Mouse (Mus musculus) limb, embryonic 12.5 days (tissue): Measurements from ENCODE around the gene Mrpl41. TPM values are rescaled to one million over a fixed set of nuclear protein-coding genes. Genes with fewer than 3 reads are reported as not detected.

Source experiments
- ATAC-seq: fragments of 200-750 bp; cut with Nextera tagmentation; 2 replicates; pipeline ENCODE4 v1.8.0; 2017; ENCODE audit warnings: low read depth, moderate TSS enrichment; ENCODE audit not compliant: insufficient number of reproducible peaks, insufficient read depth, low FRiP score, low TSS enrichment
- H3K27ac ChIP-seq: fragments of 300-500 bp; sonication (generic); 2 replicates; pipeline ENCODE4 v1.5.1; 2016; ENCODE audit warnings: mild to moderate bottlenecking, moderate library complexity
- H3K27me3 ChIP-seq: fragments of 300-500 bp; sonication (generic); 2 replicates; pipeline ENCODE4 v1.6.1; 2016; ENCODE audit warnings: mild to moderate bottlenecking, moderate library complexity
- H3K36me3 ChIP-seq: fragments of 300-500 bp; sonication (generic); 2 replicates; pipeline ENCODE4 v1.6.1; 2016; ENCODE audit warnings: mild to moderate bottlenecking, moderate library complexity
- H3K4me1 ChIP-seq: fragments of 300-500 bp; sonication (generic); replicated peaks from 2 replicates; pipeline ENCODE4 v1.6.1; 2016
- H3K4me2 ChIP-seq: fragments of 300-500 bp; sonication (generic); 2 replicates; pipeline ENCODE4 v1.6.1; 2016; ENCODE audit warnings: mild to moderate bottlenecking, moderate library complexity
- H3K4me3 ChIP-seq: fragments of 300-500 bp; sonication (generic); replicated peaks from 2 replicates; pipeline ENCODE4 v1.5.1; 2016; ENCODE audit warnings: mild to moderate bottlenecking
- H3K9ac ChIP-seq: fragments of 300-500 bp; sonication (generic); replicated peaks from 2 replicates; pipeline ENCODE4 v1.6.1; 2016; ENCODE audit warnings: mild to moderate bottlenecking, moderate library complexity
- H3K9me3 ChIP-seq: fragments of 300-500 bp; sonication (generic); 2 replicates; pipeline ENCODE4 v1.6.1; 2016; ENCODE audit warnings: mild to moderate bottlenecking, moderate library complexity
- WGBS: fragments of 180-500 bp; shearing (Covaris S2); methylation state at CpG from one replicate; pipeline ENCODE4 v1.1.7; 2016; 5-methylcytosine and 5-hydroxymethylcytosine counted together
- microRNA-seq: library from miRNA; unstranded; fragments of <30 nt; microRNA quantifications from one replicate; pipeline ENCODE4, GENCODE M21; 2017
- polyA plus RNA-seq: library from polyadenylated mRNA; unstranded; fragments of >200 nt; fragmentation: Nextera tagmentation; extraction: Ambion mirVana; gene quantifications from 2 replicates; pipeline ENCODE4 v1.2.1, GENCODE M21; 2016

Gene Mrpl41
- polyA plus RNA-seq, 1 experiment from 2014 or later, result 132 TPM

GRCm38 (mm10) chr2:24935057-24935796 lies 39.7 kb downstream of the Mrpl41 start, which contains the start of gene Arrdc1:
TSS of gene Arrdc1 (minus strand) at chr2:24935252.
- H3K27ac ChIP-seq, result no peak within 1 kb of the TSS

GRCm38 (mm10) chr2:24934441-24934963 lies 40.4 kb downstream of the Mrpl41 start:
- peak overlapping the region; percentile 74 for H3K9ac ChIP-seq
- H3K9me3 ChIP-seq, result no peaks in the 10 kb centered on the region
- H3K4me1 ChIP-seq, result peaks cover 8% of the 10 kb centered on the region; the same call in 1 of the 2 replicates
- peak; percentile 38 for ATAC-seq
- no peak overlapping the region for H3K27ac ChIP-seq
- no peaks in the 10 kb centered on the region for H3K36me3 ChIP-seq
- H3K4me3 ChIP-seq, result peak overlapping the region; percentile 63
- WGBS, result 5% methylated on average over 19 of the region's 19 CpGs
- peaks cover 19% of the 10 kb centered on the region for H3K27me3 ChIP-seq
- H3K4me2 ChIP-seq, result peak overlapping the region; percentile 94

More at GRCm38 (mm10) chr2:24935057-24935796, 39.7 kb downstream of the Mrpl41 start, which contains the start of gene Arrdc1:
- Histone ChIP-seq H3K27me3 (peaks cover 19% of the 10 kb centered on the region), H3K4me2 (peak within 1 kb of the TSS; percentile 94), H3K9me3 (no peaks in the 10 kb centered on the region), H3K36me3 (no peaks in the 10 kb centered on the region), H3K9ac (peak within 1 kb of the TSS; percentile 74), H3K4me1 (peaks cover 8% of the 10 kb centered on the region; the same call in 1 of the 2 replicates), H3K4me3 (peak within 1 kb of the TSS; percentile 63)
- WGBS, result under 1% methylated on average over 49 of the region's 49 CpGs
- peak; percentile 90 for ATAC-seq

DNA sequence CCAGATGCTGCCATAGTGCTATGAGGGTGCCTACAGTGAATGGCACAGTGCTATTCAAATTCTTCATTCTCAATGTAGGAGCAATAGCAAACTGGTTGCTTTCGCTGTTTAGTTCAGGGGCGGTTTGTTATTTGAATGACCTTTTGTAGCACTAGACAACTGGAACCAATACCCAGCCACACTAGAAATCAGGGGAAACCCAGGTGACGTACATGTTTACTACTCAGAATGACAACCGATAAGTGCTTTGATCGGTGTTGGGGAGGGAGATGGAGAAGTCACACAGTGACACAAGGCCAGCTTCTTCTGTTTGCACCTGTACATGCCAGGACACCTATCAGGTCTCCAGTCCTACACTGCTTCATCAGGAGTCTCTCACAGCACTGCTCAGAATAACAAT lies 45.3 kb downstream of the Mrpl41 start:
- Histone ChIP-seq H3K27ac (no peak overlapping the region), H3K9me3 (no peaks in the 10 kb centered on the region), H3K4me3 (no peak overlapping the region), H3K9ac (no peak overlapping the region), H3K36me3 (no peaks in the 10 kb centered on the region), H3K27me3 (peaks cover 26% of the 10 kb centered on the region), H3K4me1 (peaks cover 8% of the 10 kb centered on the region; the same call in 1 of the 2 replicates), H3K4me2 (no peak overlapping the region)
- 94% methylated on average over 5 of the region's 5 CpGs for WGBS
- ATAC-seq, result no peak

GRCm38 (mm10) chr2:24929119-24929518 lies 45.8 kb downstream of the Mrpl41 start:
- WGBS, result 61% methylated on average over 2 of the region's 2 CpGs

GRCm38 (mm10) chr2:24927810-24928479 lies 47.0 kb downstream of the Mrpl41 start:
- no peaks in the 10 kb centered on the region for H3K9me3 ChIP-seq
- no peak overlapping the region for H3K27ac ChIP-seq
- H3K36me3 ChIP-seq, result no peaks in the 10 kb centered on the region
- no peak for ATAC-seq
- peaks cover 17% of the 10 kb centered on the region for H3K27me3 ChIP-seq
- no peak overlapping the region for H3K4me2 ChIP-seq
- 0 out of 2 replicates have a peak overlapping the region, but pooled peaks have one; percentile 18 for H3K9ac ChIP-seq
- 67% methylated on average over 4 of the region's 4 CpGs for WGBS
- no peaks in the 10 kb centered on the region for H3K4me1 ChIP-seq
- H3K4me3 ChIP-seq, result no peak overlapping the region

More at GRCm38 (mm10) chr2:24929119-24929518, 45.8 kb downstream of the Mrpl41 start:
- H3K4me3 ChIP-seq, result no peak overlapping the region
- peaks cover 21% of the 10 kb centered on the region for H3K27me3 ChIP-seq
- no peaks in the 10 kb centered on the region for H3K9me3 ChIP-seq
- H3K27ac ChIP-seq, result no peak overlapping the region
- no peaks in the 10 kb centered on the region for H3K36me3 ChIP-seq
- ATAC-seq, result no peak
- no peak overlapping the region for H3K4me2 ChIP-seq
- no peak overlapping the region for H3K9ac ChIP-seq
- H3K4me1 ChIP-seq, result peaks cover 3% of the 10 kb centered on the region; the same call in 1 of the 2 replicates

GRCm38 (mm10) chr2:24926965-24927358 lies 47.9 kb downstream of the Mrpl41 start:
- H3K27me3 ChIP-seq, result peaks cover 17% of the 10 kb centered on the region
- 76% methylated on average over 7 of the region's 7 CpGs for WGBS
- H3K27ac ChIP-seq, result no peak overlapping the region
- no peaks in the 10 kb centered on the region for H3K4me1 ChIP-seq
- H3K9ac ChIP-seq, result no peak overlapping the region
- H3K36me3 ChIP-seq, result no peaks in the 10 kb centered on the region
- no peak for ATAC-seq
- no peak overlapping the region for H3K4me3 ChIP-seq
- H3K9me3 ChIP-seq, result no peaks in the 10 kb centered on the region
- H3K4me2 ChIP-seq, result no peak overlapping the region

DNA sequence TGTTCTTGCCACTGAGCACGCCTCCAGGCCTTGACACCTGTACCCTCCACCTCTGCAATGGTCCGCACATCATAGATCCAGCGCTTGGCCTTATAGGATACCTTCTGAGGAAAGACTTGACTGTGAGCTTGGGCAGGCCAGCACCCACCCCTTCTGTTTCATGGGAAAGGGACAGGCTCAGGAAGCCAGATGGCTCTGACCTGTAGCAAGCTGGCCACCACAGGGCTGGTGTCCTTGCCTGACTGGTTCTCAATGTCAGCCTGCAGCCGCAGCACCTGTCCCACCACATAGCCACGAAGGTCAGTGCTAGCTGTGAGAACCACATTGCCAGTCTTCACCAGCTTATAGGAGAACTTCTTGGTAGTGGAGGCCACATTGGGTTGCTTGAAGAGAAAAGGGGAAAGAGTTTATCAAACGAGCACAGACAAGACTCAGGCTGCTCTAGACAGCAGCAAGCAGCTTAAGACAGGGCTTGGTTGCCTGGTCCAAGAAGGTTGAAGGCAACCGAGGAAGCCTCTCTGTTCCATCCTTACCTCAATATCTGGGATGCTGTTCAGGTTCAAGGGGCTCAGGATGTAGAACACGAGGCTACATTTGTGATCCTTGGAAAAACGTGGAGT lies 48.4 kb downstream of the Mrpl41 start:
- Histone ChIP-seq H3K4me2 (no peak overlapping the region), H3K9ac (no peak overlapping the region), H3K27ac (no peak overlapping the region), H3K4me3 (no peak overlapping the region), H3K27me3 (peaks cover 17% of the 10 kb centered on the region), H3K36me3 (no peaks in the 10 kb centered on the region), H3K4me1 (no peaks in the 10 kb centered on the region), H3K9me3 (no peaks in the 10 kb centered on the region)
- ATAC-seq, result no peak
- 82% methylated on average over 9 of the region's 9 CpGs for WGBS

- no peaks in the 10 kb centered on the region for H3K36me3 ChIP-seq
- H3K27me3 ChIP-seq, result peaks cover 17% of the 10 kb centered on the region
- 80% methylated on average over 8 of the region's 8 CpGs for WGBS
- no peaks in the 10 kb centered on the region for H3K4me1 ChIP-seq
- no peak overlapping the region for H3K9ac ChIP-seq
- no peak overlapping the region for H3K4me3 ChIP-seq
- no peaks in the 10 kb centered on the region for H3K9me3 ChIP-seq
- ATAC-seq, result no peak
- H3K4me2 ChIP-seq, result no peak overlapping the region
- H3K27ac ChIP-seq, result no peak overlapping the region
Observed at GRCm38 (mm10) chr2:24925284-24925683, 49.6 kb downstream of the Mrpl41 start.

Small RNA genes within 50 kb of the gene (microRNA-seq; reads per million reads assigned to microRNA genes)
- not detected for gene Gm22875

Other genes starting within 250 kb of the Mrpl41 start
- 1.6 and 1.9 TPM in 2 replicates for gene Cacna1b, start 211.9 kb downstream of the Mrpl41 start, polyA plus RNA-seq
- 122 and 130 TPM in 2 replicates for gene Ehmt1, start 55.5 kb downstream of the Mrpl41 start, polyA plus RNA-seq
- gene Arrdc1, start 39.8 kb downstream of the Mrpl41 start, polyA plus RNA-seq, result 21.3 and 21.6 TPM in 2 replicates
- 25.3 and 26.8 TPM in 2 replicates for gene Zmynd19, start 25.3 kb downstream of the Mrpl41 start, polyA plus RNA-seq
- 37.5 and 38.7 TPM in 2 replicates for gene Dph7, start 12.7 kb downstream of the Mrpl41 start, polyA plus RNA-seq
- gene Pnpla7, start 935 bp upstream of the Mrpl41 start, polyA plus RNA-seq, result 8.2 and 11.0 TPM in 2 replicates
- gene Nsmf, start 79.3 kb upstream of the Mrpl41 start, polyA plus RNA-seq, result 77.8 and 90.6 TPM in 2 replicates
- gene Entpd8, start 105.2 kb upstream of the Mrpl41 start, polyA plus RNA-seq, result not detected in 2 replicates
- gene Noxa1, start 120.1 kb upstream of the Mrpl41 start, polyA plus RNA-seq, result 0.13 TPM in 1 of 2 replicates, not detected in the other
- gene Nrarp, start 205.7 kb upstream of the Mrpl41 start, polyA plus RNA-seq, result 20.6 and 23.1 TPM in 2 replicates
- 2.9 and 3.2 TPM in 2 replicates for gene Tor4a, start 221.8 kb upstream of the Mrpl41 start, polyA plus RNA-seq
- gene Nelfb, start 236.4 kb upstream of the Mrpl41 start, polyA plus RNA-seq, result 118 and 121 TPM in 2 replicates
- gene Stpg3, start 239.5 kb upstream of the Mrpl41 start, polyA plus RNA-seq, result not detected in 2 replicates
- gene Fam166a, start 243.6 kb upstream of the Mrpl41 start, polyA plus RNA-seq, result not detected in 2 replicates
- gene Tubb4b, start 249.6 kb upstream of the Mrpl41 start, polyA plus RNA-seq, result 481 and 489 TPM in 2 replicates